Comparison of ENCODE assay signal across 20 mouse cellular contexts in genomic region chr2:35079166-35079565, GRCm38 (mm10). TPM values are rescaled to one million over a fixed set of nuclear protein-coding genes. Genes with fewer than 3 reads are reported as not detected.
"Had no signal": no experiment of that assay in that cellular context is flagged by ENCODE, and none has a peak within 500 bp of the region (broad histone marks: within the 10 kb centered on the region; RNA-seq: fewer than 3 reads in every experiment).

No protein-coding gene starts in this region.

- H3K4me1 ChIP-seq: neural tube, embryonic 13.5 days; neural tube, embryonic 15.5 days; stomach, embryonic 15.5 days had no signal

- H3K4me2 ChIP-seq: neural tube, embryonic 13.5 days; neural tube, embryonic 15.5 days; stomach, embryonic 15.5 days had no signal

- H3K36me3 ChIP-seq: neural tube, embryonic 13.5 days; neural tube, embryonic 15.5 days; stomach, embryonic 15.5 days had no signal

- DNase-seq: retina, postnatal 1 day; right cerebral cortex, adult 18-20 months; right cerebral cortex, postnatal 14 days; right cerebral cortex, postnatal 25 days; right cerebral cortex, postnatal 4 days; spleen, adult 18-20 months; thymus, adult 18-20 months; thymus, adult 2 months; thymus, postnatal 14 days; thymus, postnatal 25 days; thymus, postnatal 36 days; thymus, postnatal 4 days had no signal

- H3K9ac ChIP-seq: neural tube, embryonic 13.5 days; neural tube, embryonic 15.5 days; stomach, embryonic 15.5 days had no signal

- H3K27me3 ChIP-seq: neural tube, embryonic 13.5 days; neural tube, embryonic 15.5 days; stomach, embryonic 15.5 days had no signal

- H3K27ac ChIP-seq: neural tube, embryonic 13.5 days; neural tube, embryonic 15.5 days; stomach, embryonic 15.5 days; stomach, postnatal 0 days had no signal

- H3K4me3 ChIP-seq: neural tube, embryonic 13.5 days; neural tube, embryonic 15.5 days; stomach, embryonic 15.5 days had no signal

- H3K9me3 ChIP-seq: neural tube, embryonic 13.5 days; neural tube, embryonic 15.5 days; stomach, embryonic 15.5 days had no signal

RNA-seq across cellular contexts. Expression of gene Hc, which starts 17.9 kb away (rescaled TPM):
- total RNA-seq: neutrophil, adult 5-6 weeks had no signal
- polyA plus RNA-seq: neural tube, embryonic 13.5 days; small intestine, adult 2 months; spleen, adult 2 months; stomach, embryonic 14.5 days had no signal
